In the genomic region with DNA sequence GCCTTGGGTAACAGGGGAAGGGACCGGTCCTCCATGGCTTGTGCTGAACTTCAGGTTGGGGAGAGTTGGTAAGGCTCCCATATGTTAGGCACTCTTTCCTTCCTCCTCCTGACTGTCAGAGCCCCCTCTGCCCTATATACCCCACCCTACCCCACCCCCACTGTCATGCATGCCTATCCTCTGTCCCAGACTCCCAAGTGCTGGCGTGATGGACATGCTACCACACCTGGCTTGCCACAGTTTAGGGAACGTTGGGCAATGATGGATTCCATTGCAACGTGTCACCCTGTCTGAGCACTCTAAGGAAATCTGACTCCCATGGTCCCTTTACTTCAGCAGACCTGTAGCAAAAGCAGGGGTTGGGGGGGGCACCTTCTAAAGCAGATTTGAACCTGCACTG, we compare ENCODE assay signal across 22 mouse cellular contexts. TPM values are rescaled to one million over a fixed set of nuclear protein-coding genes. Genes with fewer than 3 reads are reported as not detected.
DNase-seq lines count a peak whose midpoint lies in the region; ATAC-seq and TF ChIP-seq lines count a peak whose summit lies in the region.
"Had no signal": no experiment of that assay in that cellular context is flagged by ENCODE, and none has a peak within 500 bp of the region (broad histone marks: within the 10 kb centered on the region; RNA-seq: fewer than 3 reads in every experiment).

No protein-coding gene starts in this region.

- H3K4me2 ChIP-seq in intestine, embryonic 16.5 days (ENCODE audit: low read depth, low read length), result no peak overlapping the region
- H3K4me2 ChIP-seq: embryonic facial prominence, embryonic 13.5 days; forebrain, embryonic 13.5 days; heart, embryonic 12.5 days; hindbrain, embryonic 14.5 days had no signal

- ATAC-seq in intestine, embryonic 16.5 days, result no peak
- ATAC-seq: forebrain, embryonic 13.5 days; forebrain, postnatal 0 days had no signal

- 82% methylated on average over 4 of the region's 4 CpGs for WGBS in intestine, embryonic 16.5 days
- 89% methylated on average over 4 of the region's 4 CpGs for WGBS in forebrain, embryonic 10.5 days

- no peak overlapping the region for H3K4me3 ChIP-seq in layer of hippocampus, adult 2 months
- no peak overlapping the region for H3K4me3 ChIP-seq in intestine, embryonic 16.5 days (ENCODE audit: low read length)
- H3K4me3 ChIP-seq in forebrain, embryonic 10.5 days, result no peak overlapping the region
- H3K4me3 ChIP-seq: embryonic facial prominence, embryonic 13.5 days; forebrain, embryonic 13.5 days; gastrocnemius, adult 2 months; heart, embryonic 12.5 days; hindbrain, embryonic 10.5 days had no signal

- H3K4me1 ChIP-seq in intestine, embryonic 16.5 days (ENCODE audit: control insufficient read depth, insufficient read depth, low read length), result peaks cover 19% of the 10 kb centered on the region
- H3K4me1 ChIP-seq in forebrain, embryonic 10.5 days, result peaks cover 9% of the 10 kb centered on the region

- DNase-seq in layer of hippocampus, adult 2 months (ENCODE audit: low spot score in 2 of 2), result no peak
- no peak for DNase-seq in layer of hippocampus, adult 8-10 months (ENCODE audit: low spot score in 2 of 2)
- DNase-seq in thymus, postnatal 14 days, result peak; percentile 2
- DNase-seq in thymus, postnatal 10 days (ENCODE audit: low spot score in 2 of 2), result no peak
- no peak for DNase-seq in forebrain, embryonic 10.5 days (ENCODE audit: extremely low spot score, low spot score)
- no peak for DNase-seq in kidney, adult 8-10 months
- no peak for DNase-seq in cerebellum, adult 11 months
- DNase-seq: adrenal gland, adult 2 months; adrenal gland, postnatal 36 days; cerebellum, adult 18-20 months; cerebellum, adult 9-11 months; cerebellum, postnatal 36 days; forebrain, postnatal 0 days; gastrocnemius, adult 2 months; gastrocnemius, postnatal 36 days had no signal

- no peak overlapping the region for H3K9ac ChIP-seq in intestine, embryonic 16.5 days (ENCODE audit: low read depth, low read length)
- H3K9ac ChIP-seq: embryonic facial prominence, embryonic 13.5 days; forebrain, embryonic 13.5 days; forebrain, postnatal 0 days; heart, embryonic 12.5 days; hindbrain, embryonic 14.5 days had no signal

- no peaks in the 10 kb centered on the region for H3K27me3 ChIP-seq in intestine, embryonic 16.5 days (replicated peaks; ENCODE audit: control insufficient read depth, insufficient read depth, low read length)
- no peaks in the 10 kb centered on the region for H3K27me3 ChIP-seq in forebrain, embryonic 10.5 days (ENCODE audit: poor library complexity, severe bottlenecking)
- H3K27me3 ChIP-seq: CH12.LX; embryonic facial prominence, embryonic 13.5 days; forebrain, embryonic 13.5 days; heart, embryonic 12.5 days had no signal

- no peaks in the 10 kb centered on the region for H3K36me3 ChIP-seq in intestine, embryonic 16.5 days (ENCODE audit: control insufficient read depth, insufficient read depth, low read length)
- no peaks in the 10 kb centered on the region for H3K36me3 ChIP-seq in forebrain, embryonic 10.5 days (replicated peaks)
- H3K36me3 ChIP-seq: embryonic facial prominence, embryonic 13.5 days; heart, embryonic 12.5 days; hindbrain, embryonic 10.5 days had no signal

- peak overlapping the region; percentile 1; the same call in 1 of the 2 replicates for H3K27ac ChIP-seq in layer of hippocampus, adult 2 months
- peak overlapping the region; percentile 72 for H3K27ac ChIP-seq in intestine, embryonic 16.5 days (ENCODE audit: low read length)
- no peak overlapping the region for H3K27ac ChIP-seq in forebrain, embryonic 10.5 days
- H3K27ac ChIP-seq: embryonic facial prominence, embryonic 13.5 days; forebrain, embryonic 13.5 days; gastrocnemius, adult 2 months; hindbrain, embryonic 10.5 days; hindbrain, embryonic 14.5 days had no signal

- no peaks in the 10 kb centered on the region for H3K9me3 ChIP-seq in intestine, embryonic 16.5 days (ENCODE audit: control insufficient read depth, low read length)
- no peaks in the 10 kb centered on the region for H3K9me3 ChIP-seq in forebrain, embryonic 10.5 days
- H3K9me3 ChIP-seq: embryonic facial prominence, embryonic 13.5 days; forebrain, embryonic 13.5 days; heart, embryonic 12.5 days; hindbrain, embryonic 10.5 days had no signal

- no peak for TF ChIP-seq CTCF in layer of hippocampus, adult 2 months (conservative IDR thresholded peaks at IDR 0.05)

RNA-seq across cellular contexts. Expression of gene Iqgap2, which starts 57.1 kb away (rescaled TPM):
- 10 to 100 TPM; 95.2 to 97.7 TPM for total RNA-seq in layer of hippocampus, adult 2 months (2021)
- total RNA-seq in layer of hippocampus, adult 8-10 months (2022), result 10 to 100 TPM; 60.5 to 80.9 (median 72.5) TPM
- polyA plus RNA-seq in intestine, embryonic 16.5 days (2015; fragmentation: Nextera tagmentation; extraction: Ambion mirVana), result 29.4 and 32.5 TPM in 2 replicates
- 13.6 and 14.0 TPM in 2 replicates for polyA plus RNA-seq in forebrain, embryonic 10.5 days (2016; fragmentation: Nextera tagmentation; extraction: Ambion mirVana)
